Mouse (Mus musculus): ENCODE measurements around the gene Ano6.

- TF ChIP-seq GATA1 (IDR thresholded peaks at IDR 0.05; ENCODE audit: borderline replicate concordance, low read length) (no peak), CTCF (IDR thresholded peaks at IDR 0.05; ENCODE audit: low read depth, low read length) (no peak)
These were observed 101.5 kb downstream of the Ano6 start for GRCm38 (mm10) chr15:95892171-95892570.
